Mouse (Mus musculus): ENCODE data around the gene Anxa5. TPM values are rescaled to one million over a fixed set of nuclear protein-coding genes. Genes with fewer than 3 reads are reported as not detected.
A peak's percentile ranks its signal among the peaks of the same experiment; 100 is the strongest.

The Anxa5 gene
- polyA plus RNA-seq (2014; fragmentation: Nextera tagmentation; extraction: Ambion mirVana) = 224 and 244 TPM in 2 replicates

DNA sequence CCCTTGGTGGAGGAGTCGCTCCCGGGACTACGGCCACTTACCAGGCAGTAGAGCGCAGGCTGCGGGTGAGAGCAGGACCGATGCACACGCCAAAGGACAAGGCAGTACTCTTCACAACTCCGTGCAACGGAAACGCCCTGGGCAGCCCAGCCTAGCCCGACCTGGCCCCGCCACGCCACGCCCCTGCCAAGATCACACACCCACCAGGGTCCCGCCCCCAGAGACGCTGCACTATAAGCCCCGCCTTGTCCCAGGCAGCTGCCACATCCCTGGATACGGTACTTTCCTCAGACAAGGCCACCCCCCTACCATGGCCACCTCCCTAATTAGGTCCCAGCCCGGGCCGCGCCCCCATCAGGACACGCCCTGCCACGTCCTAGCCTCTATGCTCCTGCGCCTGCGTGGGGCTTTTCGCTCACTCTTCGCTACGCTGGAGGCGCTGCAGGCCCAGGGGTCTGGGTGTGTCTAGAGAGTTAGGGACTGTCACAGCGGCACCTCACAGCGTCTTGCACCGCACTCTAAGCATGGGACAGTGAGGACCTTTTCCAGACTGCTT is at the start of gene Anxa5, which contains the start of gene 1810062G17Rik:
TSS of gene Anxa5 (minus strand) at position 363 of the 556 bp plus-strand sequence.
TSS of gene 1810062G17Rik (plus strand) at position 406 of the 556 bp plus-strand sequence.
- peak; percentile 99 for ATAC-seq (ENCODE audit: low FRiP score, low TSS enrichment)
- WGBS = 0% methylated on average over 32 of the region's 32 CpGs

DNA sequence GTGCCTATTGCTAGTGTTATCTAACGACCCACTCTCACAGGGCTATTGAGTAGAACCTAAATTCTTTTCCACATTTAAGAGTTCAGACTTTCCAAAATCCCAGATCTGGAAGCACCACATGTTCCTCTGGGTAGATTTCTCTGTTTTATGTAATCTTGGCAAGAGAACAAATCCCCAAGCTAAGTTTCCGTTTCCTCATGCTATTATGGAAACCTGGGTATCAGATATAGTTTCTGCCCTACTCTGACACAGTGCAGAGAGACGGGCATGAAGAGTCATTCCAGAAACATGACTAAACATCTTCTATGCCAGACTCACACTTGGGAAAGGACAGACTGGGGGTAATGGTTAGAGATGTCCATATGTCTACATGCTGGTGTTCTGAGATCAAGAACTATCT is 48.8 kb upstream of the Anxa5 start:
- H3K27me3 ChIP-seq (ENCODE audit: control insufficient read depth, insufficient read depth, low read length) = peaks cover 24% of the 10 kb centered on the region
- H3K27ac ChIP-seq (ENCODE audit: low read depth, low read length) = no peak overlapping the region
- H3K4me3 ChIP-seq (ENCODE audit: low read length) = no peak overlapping the region
- H3K4me2 ChIP-seq (replicated peaks; ENCODE audit: low read depth, low read length) = no peak overlapping the region
- ATAC-seq (ENCODE audit: low FRiP score, low TSS enrichment) = no peak
- H3K9me3 ChIP-seq (ENCODE audit: control insufficient read depth, low read length) = no peaks in the 10 kb centered on the region
- WGBS = 74% methylated on average over 3 of the region's 3 CpGs
- no peaks in the 10 kb centered on the region for H3K36me3 ChIP-seq (ENCODE audit: control insufficient read depth, insufficient read depth, low read length)
- H3K9ac ChIP-seq (ENCODE audit: low read depth, low read length) = no peak overlapping the region
- no peaks in the 10 kb centered on the region for H3K4me1 ChIP-seq (ENCODE audit: control insufficient read depth, insufficient read depth, low read length)

More for the DNA sequence above, at the start of gene Anxa5, which contains the start of gene 1810062G17Rik:
- H3K36me3 ChIP-seq (ENCODE audit: control insufficient read depth, insufficient read depth, low read length) = no peaks in the 10 kb centered on the region
- peak within 1 kb of the TSS; percentile 69 for H3K9ac ChIP-seq (ENCODE audit: low read depth, low read length)
- H3K27me3 ChIP-seq (ENCODE audit: control insufficient read depth, insufficient read depth, low read length) = no peaks in the 10 kb centered on the region
- peak within 1 kb of the TSS; percentile 69 for H3K4me2 ChIP-seq (replicated peaks; ENCODE audit: low read depth, low read length)
- peak within 1 kb of the TSS; percentile 66 for H3K4me3 ChIP-seq (ENCODE audit: low read length)
- peaks cover 6% of the 10 kb centered on the region; the same call in 1 of the 2 replicates for H3K4me1 ChIP-seq (ENCODE audit: control insufficient read depth, insufficient read depth, low read length)
- H3K9me3 ChIP-seq (ENCODE audit: control insufficient read depth, low read length) = no peaks in the 10 kb centered on the region
- H3K27ac ChIP-seq (ENCODE audit: low read depth, low read length) = peak within 1 kb of the TSS; percentile 85

DNA sequence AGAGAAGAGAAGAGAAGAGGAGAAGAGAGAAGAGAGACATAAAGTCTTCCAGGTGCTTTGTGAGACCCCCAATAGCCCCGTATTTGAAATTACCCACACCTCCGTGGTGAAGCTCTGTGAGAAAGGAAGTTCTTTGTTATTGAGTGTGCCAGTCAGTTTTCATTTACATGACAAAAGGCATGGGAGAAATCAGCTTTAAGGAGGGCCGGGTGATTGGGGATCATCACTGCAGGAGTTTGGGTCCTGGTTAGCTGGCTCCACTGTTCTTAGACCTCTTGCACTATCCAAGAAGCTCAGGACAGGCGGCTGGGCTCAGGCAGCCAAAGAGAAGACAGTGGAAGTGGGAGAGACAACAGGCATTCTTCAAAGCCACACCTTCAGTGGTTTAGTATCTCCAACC is 46.4 kb upstream of the Anxa5 start:
- no peaks in the 10 kb centered on the region for H3K36me3 ChIP-seq (ENCODE audit: control insufficient read depth, insufficient read depth, low read length)
- H3K27me3 ChIP-seq (ENCODE audit: control insufficient read depth, insufficient read depth, low read length) = peaks cover 30% of the 10 kb centered on the region
- no peak overlapping the region for H3K27ac ChIP-seq (ENCODE audit: low read depth, low read length)
- H3K9me3 ChIP-seq (ENCODE audit: control insufficient read depth, low read length) = no peaks in the 10 kb centered on the region
- no peak for ATAC-seq (ENCODE audit: low FRiP score, low TSS enrichment)
- no peak overlapping the region for H3K4me3 ChIP-seq (ENCODE audit: low read length)
- H3K4me1 ChIP-seq (ENCODE audit: control insufficient read depth, insufficient read depth, low read length) = no peaks in the 10 kb centered on the region
- no peak overlapping the region for H3K9ac ChIP-seq (ENCODE audit: low read depth, low read length)
- WGBS = 9% methylated on average over 4 of the region's 4 CpGs
- H3K4me2 ChIP-seq (replicated peaks; ENCODE audit: low read depth, low read length) = no peak overlapping the region

DNA sequence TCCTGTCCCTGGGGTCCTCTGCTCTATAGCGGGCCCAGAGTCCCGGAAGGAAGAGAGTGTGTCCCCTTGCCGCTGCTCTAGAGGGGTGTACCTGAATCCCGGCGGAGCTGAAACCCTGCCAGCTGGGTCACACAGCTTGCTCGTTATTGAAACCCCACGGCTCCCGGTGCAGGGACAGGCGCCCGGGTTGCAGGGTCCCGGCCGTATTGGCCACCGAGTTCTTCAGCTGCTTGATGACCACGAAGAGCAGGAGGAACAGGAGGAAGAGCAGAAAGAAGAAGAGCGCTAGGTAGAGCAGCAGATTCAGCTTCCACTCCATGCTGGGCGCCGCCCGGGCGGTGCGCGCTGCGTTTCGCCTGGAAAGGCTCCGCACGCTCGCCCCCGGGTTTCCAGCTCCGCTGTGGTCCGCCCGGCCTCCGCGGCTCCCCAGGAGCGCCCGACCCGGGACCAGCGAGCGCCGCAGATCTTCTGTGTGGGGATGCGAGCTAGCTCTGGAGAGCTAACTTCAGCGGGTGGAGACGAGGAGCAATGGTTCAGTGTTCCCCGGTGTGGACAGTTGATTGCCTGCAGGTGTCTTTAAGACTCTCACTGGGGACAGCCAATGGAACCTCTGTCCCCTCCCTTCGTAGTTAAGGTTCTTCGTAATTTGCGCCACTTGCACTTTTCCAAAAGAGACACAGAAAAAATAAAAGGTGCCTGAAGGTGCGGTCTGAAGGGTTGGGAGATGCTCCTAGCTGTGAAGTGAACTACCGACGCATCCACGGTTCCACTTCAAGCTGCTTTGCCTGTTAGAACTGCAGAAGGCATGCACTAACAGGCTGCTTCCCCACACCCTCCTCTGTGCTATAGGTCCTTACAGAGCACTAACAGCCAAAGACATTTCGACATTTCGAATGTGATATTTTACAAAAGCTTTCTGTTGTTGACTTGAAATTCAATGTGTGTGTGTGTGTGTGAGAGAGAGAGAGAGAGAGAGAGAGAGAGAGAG is 45.7 kb upstream of the Anxa5 start, which contains the start of gene Gm11549:
TSS of gene Gm11549 (minus strand) at position 741 of the 988 bp plus-strand sequence.
- under 1% methylated on average over 50 of the region's 51 CpGs for WGBS
- Histone ChIP-seq H3K27me3 (ENCODE audit: control insufficient read depth, insufficient read depth, low read length) (peaks cover 30% of the 10 kb centered on the region), H3K9me3 (ENCODE audit: control insufficient read depth, low read length) (no peaks in the 10 kb centered on the region), H3K4me1 (ENCODE audit: control insufficient read depth, insufficient read depth, low read length) (no peaks in the 10 kb centered on the region), H3K9ac (ENCODE audit: low read depth, low read length) (peak within 1 kb of the TSS; percentile 31), H3K36me3 (ENCODE audit: control insufficient read depth, insufficient read depth, low read length) (no peaks in the 10 kb centered on the region), H3K27ac (ENCODE audit: low read depth, low read length) (no peak within 1 kb of the TSS), H3K4me3 (ENCODE audit: low read length) (peak within 1 kb of the TSS; percentile 46), H3K4me2 (replicated peaks; ENCODE audit: low read depth, low read length) (peak within 1 kb of the TSS; percentile 85)
- ATAC-seq (ENCODE audit: low FRiP score, low TSS enrichment) = peak; percentile 57; the same call in 1 of the 2 replicates

DNA sequence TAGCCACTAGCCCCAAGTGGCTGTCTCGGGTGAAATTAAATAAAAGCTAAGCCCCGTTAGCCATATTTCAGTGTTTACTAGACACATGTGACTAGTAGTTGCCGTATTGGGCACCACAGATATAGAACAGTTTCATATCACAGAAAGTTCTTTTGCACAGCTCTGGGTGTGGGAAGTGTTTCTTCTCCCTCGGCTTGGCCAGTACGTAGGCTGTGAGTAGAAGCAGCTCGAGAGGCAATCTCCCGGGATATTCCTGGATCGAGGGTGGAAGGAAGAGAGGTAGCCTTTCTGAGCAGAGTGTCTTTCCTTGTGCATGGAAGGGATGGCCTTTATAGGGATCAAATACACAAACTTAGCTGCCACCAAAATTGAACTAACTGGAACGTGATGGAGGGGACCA is 40.5 kb upstream of the Anxa5 start:
- Histone ChIP-seq H3K9ac (ENCODE audit: low read depth, low read length) (no peak overlapping the region), H3K9me3 (ENCODE audit: control insufficient read depth, low read length) (no peaks in the 10 kb centered on the region), H3K4me3 (ENCODE audit: low read length) (no peak overlapping the region), H3K4me2 (replicated peaks; ENCODE audit: low read depth, low read length) (no peak overlapping the region), H3K4me1 (ENCODE audit: control insufficient read depth, insufficient read depth, low read length) (no peaks in the 10 kb centered on the region), H3K36me3 (ENCODE audit: control insufficient read depth, insufficient read depth, low read length) (no peaks in the 10 kb centered on the region), H3K27ac (ENCODE audit: low read depth, low read length) (no peak overlapping the region), H3K27me3 (ENCODE audit: control insufficient read depth, insufficient read depth, low read length) (peaks cover 15% of the 10 kb centered on the region)
- 83% methylated on average over 9 of the region's 9 CpGs for WGBS
- no peak for ATAC-seq (ENCODE audit: low FRiP score, low TSS enrichment)

DNA sequence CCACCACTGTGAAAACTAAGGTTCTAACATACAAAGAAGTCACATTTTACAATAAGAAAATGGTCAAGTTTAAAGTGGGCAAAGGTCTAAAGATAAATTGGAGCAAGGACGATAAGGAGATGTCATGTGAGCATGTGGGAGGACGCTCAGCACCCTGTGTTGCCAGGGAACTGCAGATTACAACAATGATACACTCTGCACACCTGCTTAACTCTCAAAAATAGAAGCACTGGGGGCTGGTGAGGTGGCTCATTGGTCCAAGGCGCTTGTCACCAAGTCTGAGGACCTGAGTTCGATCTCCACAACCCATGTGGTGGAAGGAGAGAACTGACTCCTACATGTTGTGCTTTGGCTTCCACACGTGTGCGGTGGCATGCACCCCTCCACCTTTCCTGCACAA is 35.8 kb upstream of the Anxa5 start:
- H3K9ac ChIP-seq (ENCODE audit: low read depth, low read length) = no peak overlapping the region
- no peaks in the 10 kb centered on the region for H3K4me1 ChIP-seq (ENCODE audit: control insufficient read depth, insufficient read depth, low read length)
- H3K9me3 ChIP-seq (ENCODE audit: control insufficient read depth, low read length) = no peaks in the 10 kb centered on the region
- H3K27ac ChIP-seq (ENCODE audit: low read depth, low read length) = no peak overlapping the region
- no peak overlapping the region for H3K4me3 ChIP-seq (ENCODE audit: low read length)
- no peaks in the 10 kb centered on the region for H3K36me3 ChIP-seq (ENCODE audit: control insufficient read depth, insufficient read depth, low read length)
- no peaks in the 10 kb centered on the region for H3K27me3 ChIP-seq (ENCODE audit: control insufficient read depth, insufficient read depth, low read length)
- no peak overlapping the region for H3K4me2 ChIP-seq (replicated peaks; ENCODE audit: low read depth, low read length)
- ATAC-seq (ENCODE audit: low FRiP score, low TSS enrichment) = no peak
- WGBS = 76% methylated on average over 6 of the region's 6 CpGs

GRCm38 (mm10) chr3:36505809-36506735 is 30.4 kb upstream of the Anxa5 start:
- no peaks in the 10 kb centered on the region for H3K36me3 ChIP-seq (ENCODE audit: control insufficient read depth, insufficient read depth, low read length)
- no peaks in the 10 kb centered on the region for H3K4me1 ChIP-seq (ENCODE audit: control insufficient read depth, insufficient read depth, low read length)
- ATAC-seq (ENCODE audit: low FRiP score, low TSS enrichment) = no peak
- H3K4me3 ChIP-seq (ENCODE audit: low read length) = no peak overlapping the region
- no peak overlapping the region for H3K4me2 ChIP-seq (replicated peaks; ENCODE audit: low read depth, low read length)
- H3K9ac ChIP-seq (ENCODE audit: low read depth, low read length) = no peak overlapping the region
- H3K27ac ChIP-seq (ENCODE audit: low read depth, low read length) = no peak overlapping the region
- 78% methylated on average over 10 of the region's 10 CpGs for WGBS
- no peaks in the 10 kb centered on the region for H3K27me3 ChIP-seq (ENCODE audit: control insufficient read depth, insufficient read depth, low read length)
- H3K9me3 ChIP-seq (ENCODE audit: control insufficient read depth, low read length) = no peaks in the 10 kb centered on the region

DNA sequence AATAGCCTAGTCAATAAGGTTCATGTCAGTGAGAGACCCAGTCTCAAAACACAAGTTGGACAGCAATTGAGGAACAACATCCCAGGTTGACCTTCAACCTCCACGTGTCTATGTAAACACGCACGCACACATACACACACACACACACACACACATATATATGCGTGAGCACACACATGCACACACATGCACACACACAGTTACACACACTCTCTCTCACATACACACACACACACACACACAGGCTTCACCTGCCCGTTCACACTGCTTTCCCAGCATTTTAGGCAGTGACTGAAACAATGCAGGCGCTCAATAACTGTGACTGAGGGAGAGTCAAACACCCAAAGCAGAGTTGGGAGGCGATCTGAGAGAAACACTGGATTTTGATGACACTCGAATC is 29.6 kb upstream of the Anxa5 start:
- no peak overlapping the region for H3K27ac ChIP-seq (ENCODE audit: low read depth, low read length)
- no peak overlapping the region for H3K4me2 ChIP-seq (replicated peaks; ENCODE audit: low read depth, low read length)
- WGBS = 89% methylated on average over 8 of the region's 8 CpGs
- no peaks in the 10 kb centered on the region for H3K9me3 ChIP-seq (ENCODE audit: control insufficient read depth, low read length)
- H3K9ac ChIP-seq (ENCODE audit: low read depth, low read length) = no peak overlapping the region
- H3K4me1 ChIP-seq (ENCODE audit: control insufficient read depth, insufficient read depth, low read length) = no peaks in the 10 kb centered on the region
- H3K36me3 ChIP-seq (ENCODE audit: control insufficient read depth, insufficient read depth, low read length) = no peaks in the 10 kb centered on the region
- H3K27me3 ChIP-seq (ENCODE audit: control insufficient read depth, insufficient read depth, low read length) = no peaks in the 10 kb centered on the region
- no peak overlapping the region for H3K4me3 ChIP-seq (ENCODE audit: low read length)
- no peak for ATAC-seq (ENCODE audit: low FRiP score, low TSS enrichment)
